Mouse (Mus musculus) forebrain, embryonic 10.5 days (tissue): ENCODE measurements at regions not wholly inside any gene's neighbourhood (a gene's known extent, or its start where the extent isn't known, plus 50 kb on each side); places are given as distances from the start of the nearest gene placed in this dataset.

Experiments
- DNase-seq: peaks from one replicate; pipeline ENCODE4 v3.0.0-alpha.2; 2017; ENCODE audit warnings: low spot score; ENCODE audit errors: extremely low spot score
- H3K27ac ChIP-seq: fragments of 300-500 bp; sonication (generic); 2 replicates; pipeline ENCODE4 v1.5.1; 2016; ENCODE audit warnings: mild to moderate bottlenecking
- H3K27me3 ChIP-seq: fragments of 300-500 bp; sonication (generic); 2 replicates; pipeline ENCODE4 v1.6.1; 2016; ENCODE audit warnings: mild to moderate bottlenecking; ENCODE audit not compliant: poor library complexity, severe bottlenecking
- H3K36me3 ChIP-seq: fragments of 300-500 bp; sonication (generic); replicated peaks from 2 replicates; pipeline ENCODE4 v1.6.1; 2016; ENCODE audit warnings: mild to moderate bottlenecking, moderate library complexity
- H3K4me1 ChIP-seq: fragments of 300-500 bp; sonication (generic); 2 replicates; pipeline ENCODE4 v1.6.1; 2016
- H3K4me3 ChIP-seq: fragments of 300-500 bp; sonication (generic); 2 replicates; pipeline ENCODE4 v1.5.1; 2016; ENCODE audit warnings: mild to moderate bottlenecking, moderate library complexity
- H3K9me3 ChIP-seq: fragments of 300-500 bp; sonication (generic); 2 replicates; pipeline ENCODE4 v1.6.1; 2016; ENCODE audit warnings: mild to moderate bottlenecking, moderate library complexity
- WGBS: fragments of 180-500 bp; shearing (Covaris S2); methylation state at CpG from one replicate; pipeline ENCODE4 v1.1.7; 2016; 5-methylcytosine and 5-hydroxymethylcytosine counted together

DNA sequence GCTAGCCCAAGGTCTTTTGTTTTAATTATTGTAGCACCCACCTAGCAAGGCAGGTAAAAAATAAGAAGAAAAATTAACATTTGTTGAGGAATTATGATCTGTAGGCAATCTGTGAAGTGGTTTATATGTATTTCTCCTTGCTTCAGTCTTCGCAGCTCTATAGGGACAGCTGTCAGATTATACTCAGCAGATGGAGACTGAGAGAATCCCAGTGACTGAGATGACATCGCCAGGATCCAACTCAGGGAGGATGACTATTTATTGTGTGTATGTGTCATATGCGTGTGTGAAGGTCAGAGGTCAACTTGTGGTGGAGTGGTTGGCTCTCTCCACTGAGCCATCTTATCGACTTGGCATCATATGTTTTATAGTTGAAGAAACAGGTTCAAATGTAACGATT is 362.0 kb upstream of the Chd6 start:
- Histone ChIP-seq H3K27me3 (no peaks in the 10 kb centered on the region), H3K4me3 (no peak overlapping the region), H3K9me3 (no peaks in the 10 kb centered on the region), H3K4me1 (no peaks in the 10 kb centered on the region), H3K27ac (no peak overlapping the region), H3K36me3 (no peaks in the 10 kb centered on the region)
- WGBS: 90% methylated on average over 5 of the region's 5 CpGs
- DNase-seq: no peak

DNA sequence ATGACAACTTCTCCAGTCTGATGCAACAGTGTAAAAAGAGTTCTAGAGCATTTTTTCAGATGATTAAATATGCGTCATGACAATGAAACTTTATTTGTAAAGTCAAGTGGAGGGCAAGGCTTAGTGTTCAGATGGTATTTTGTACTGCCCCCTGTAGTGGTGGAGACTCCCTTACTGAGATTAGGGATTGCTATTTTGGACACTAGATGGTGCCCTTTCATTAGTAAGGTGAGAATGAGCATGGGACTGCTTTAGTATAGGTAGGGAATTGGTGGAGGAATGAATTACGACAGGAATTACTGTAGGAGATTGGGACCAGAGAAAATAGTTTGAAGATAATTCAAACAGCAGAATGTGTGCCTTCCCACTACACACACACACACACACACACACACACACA is 361.1 kb upstream of the Chd6 start:
- no peaks in the 10 kb centered on the region for H3K36me3 ChIP-seq
- H3K4me1 ChIP-seq: no peaks in the 10 kb centered on the region
- H3K4me3 ChIP-seq: no peak overlapping the region
- H3K27ac ChIP-seq: no peak overlapping the region
- H3K9me3 ChIP-seq: no peaks in the 10 kb centered on the region
- H3K27me3 ChIP-seq: no peaks in the 10 kb centered on the region
- no peak for DNase-seq
- 41% methylated on average over 2 of the region's 2 CpGs for WGBS

DNA sequence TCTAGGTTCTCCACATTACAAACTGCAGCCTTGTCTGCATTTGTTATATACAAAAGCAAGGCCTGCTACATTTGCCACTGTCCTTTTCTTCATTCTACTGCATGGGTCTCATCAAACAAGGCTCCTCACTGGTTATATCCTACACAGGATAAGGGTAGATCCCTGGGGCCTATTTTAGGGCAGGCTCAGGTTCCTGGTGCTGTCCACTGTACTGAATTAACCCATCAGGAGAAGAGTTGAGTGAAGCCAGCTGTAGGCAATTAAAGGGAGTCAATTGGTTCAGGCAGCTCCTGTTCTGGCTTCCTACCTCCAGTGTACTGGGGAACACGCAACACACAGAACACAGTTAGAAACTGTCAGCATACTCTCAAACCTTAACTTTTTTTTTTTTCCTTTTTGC is 358.2 kb upstream of the Chd6 start:
- Histone ChIP-seq H3K4me3 (no peak overlapping the region), H3K27ac (no peak overlapping the region), H3K9me3 (no peaks in the 10 kb centered on the region), H3K36me3 (no peaks in the 10 kb centered on the region), H3K4me1 (no peaks in the 10 kb centered on the region), H3K27me3 (no peaks in the 10 kb centered on the region)
- 86% methylated on average over 1 of the region's 1 CpGs for WGBS
- DNase-seq: no peak

DNA sequence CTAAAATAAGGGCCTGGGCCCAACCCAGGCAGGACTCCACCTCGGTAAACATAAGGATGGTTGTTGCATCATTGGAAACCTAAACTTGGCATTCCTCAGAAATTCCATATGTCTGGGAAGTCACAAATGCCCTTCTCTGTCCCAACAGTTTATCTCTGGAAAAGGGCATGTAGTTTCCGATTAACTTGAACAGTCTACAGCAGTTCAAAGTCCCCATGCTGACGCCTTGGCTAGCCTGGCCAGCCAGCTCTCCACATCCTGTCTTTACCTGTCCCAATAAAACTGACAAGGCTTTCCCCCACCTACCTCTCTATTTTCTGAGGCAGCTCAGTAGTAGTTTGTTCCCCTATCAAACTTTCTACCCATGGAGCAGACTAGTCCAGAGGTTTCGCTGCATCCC is 351.7 kb upstream of the Chd6 start:
- Histone ChIP-seq H3K27me3 (no peaks in the 10 kb centered on the region), H3K4me1 (peaks cover 11% of the 10 kb centered on the region), H3K27ac (no peak overlapping the region), H3K9me3 (no peaks in the 10 kb centered on the region), H3K4me3 (no peak overlapping the region), H3K36me3 (no peaks in the 10 kb centered on the region)
- no peak for DNase-seq
- WGBS: 92% methylated on average over 4 of the region's 4 CpGs

DNA sequence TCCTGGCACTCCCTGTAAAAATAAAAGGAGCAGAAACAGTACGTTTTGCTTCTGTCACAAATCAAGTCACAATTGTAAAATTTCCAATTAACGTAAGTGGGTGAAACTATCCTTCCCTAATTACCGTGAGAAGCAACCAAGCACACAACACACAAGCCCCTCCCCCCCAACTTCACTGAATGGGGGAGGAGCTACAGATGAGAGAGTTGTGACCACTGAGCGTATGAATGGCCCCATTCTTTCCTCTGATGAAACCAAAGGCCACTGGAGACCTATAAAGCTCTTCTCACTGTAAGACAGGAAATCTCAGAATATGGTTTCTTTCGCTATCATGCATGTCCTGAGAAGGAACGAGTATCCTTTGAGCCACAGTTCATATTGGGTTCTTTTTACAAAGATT is 345.6 kb upstream of the Chd6 start:
- H3K36me3 ChIP-seq: no peaks in the 10 kb centered on the region
- DNase-seq: no peak
- no peaks in the 10 kb centered on the region for H3K27me3 ChIP-seq
- no peak overlapping the region for H3K27ac ChIP-seq
- H3K9me3 ChIP-seq: no peaks in the 10 kb centered on the region
- H3K4me1 ChIP-seq: peaks cover 20% of the 10 kb centered on the region
- H3K4me3 ChIP-seq: no peak overlapping the region
- WGBS: 72% methylated on average over 6 of the region's 6 CpGs

DNA sequence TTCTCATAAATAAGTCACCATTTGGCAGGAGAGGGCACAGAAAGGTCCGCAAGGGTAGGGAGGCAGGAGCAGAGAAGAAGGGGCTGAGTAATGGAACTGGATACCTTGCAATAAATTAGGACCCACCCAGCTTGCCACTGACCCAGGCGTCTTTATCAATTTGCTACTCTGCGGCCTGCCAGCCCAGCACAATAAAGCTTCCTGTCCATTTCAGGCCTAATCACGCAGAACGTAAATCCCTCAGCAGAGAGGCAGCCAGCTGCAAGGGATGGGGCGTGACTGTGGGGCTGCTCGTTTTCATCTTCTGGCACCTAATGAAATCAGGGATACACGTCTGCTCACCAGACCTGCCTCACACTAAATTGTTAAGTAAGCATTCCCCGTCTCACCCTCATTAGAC is 324.9 kb upstream of the Chd6 start:
- 28% methylated on average over 9 of the region's 9 CpGs for WGBS

DNA sequence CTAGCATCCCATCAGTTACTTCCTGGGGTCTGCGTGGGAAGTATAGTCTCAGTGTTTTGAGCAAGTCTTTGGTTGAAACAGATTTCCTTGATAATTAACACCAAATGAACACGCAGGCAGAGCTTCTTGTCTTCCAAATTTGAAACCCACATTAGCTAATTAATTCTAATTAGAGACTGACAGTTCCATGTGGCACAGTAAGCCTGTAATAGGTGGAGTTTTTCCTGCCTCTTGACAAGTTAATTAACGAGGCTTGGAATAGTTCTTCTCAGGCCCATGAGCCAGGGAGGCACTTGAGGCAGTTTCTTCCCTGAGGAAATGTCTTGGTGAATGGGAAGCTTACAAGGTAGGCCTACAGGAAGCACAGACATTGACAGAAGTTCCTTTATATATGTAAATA is 320.4 kb upstream of the Chd6 start:
- WGBS: 66% methylated on average over 3 of the region's 3 CpGs
- no peaks in the 10 kb centered on the region for H3K36me3 ChIP-seq
- peaks cover 10% of the 10 kb centered on the region for H3K4me1 ChIP-seq
- H3K27ac ChIP-seq: no peak overlapping the region
- H3K9me3 ChIP-seq: no peaks in the 10 kb centered on the region
- H3K27me3 ChIP-seq: 0 out of 2 replicates have a peak, but pooled peaks cover 3% of the 10 kb centered on the region
- no peak overlapping the region for H3K4me3 ChIP-seq
- DNase-seq: no peak

More for the DNA sequence above, 324.9 kb upstream of the Chd6 start:
- Histone ChIP-seq H3K4me1 (peaks cover 15% of the 10 kb centered on the region), H3K9me3 (no peaks in the 10 kb centered on the region), H3K36me3 (no peaks in the 10 kb centered on the region), H3K27ac (no peak overlapping the region), H3K27me3 (0 out of 2 replicates have a peak, but pooled peaks cover 3% of the 10 kb centered on the region), H3K4me3 (no peak overlapping the region)
- peak; percentile 23 for DNase-seq

DNA sequence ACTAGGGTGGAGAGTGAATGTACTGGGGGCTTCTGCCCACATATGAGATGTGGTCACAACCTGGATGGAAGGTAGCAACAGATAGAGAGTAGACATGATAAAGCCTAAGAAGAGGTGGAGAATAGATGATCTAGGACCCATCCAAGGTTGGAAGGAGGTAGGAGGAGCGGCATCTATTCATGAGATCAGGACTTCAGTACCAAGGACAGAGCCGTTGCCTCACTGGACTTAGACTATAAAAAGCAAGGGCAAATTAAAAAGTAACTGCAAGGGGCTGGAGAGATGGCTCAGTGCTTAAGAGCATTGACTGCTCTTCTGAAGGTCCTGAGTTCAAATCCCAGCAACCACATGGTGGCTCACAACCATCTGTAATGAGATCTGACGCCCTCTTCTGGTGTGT is 316.7 kb upstream of the Chd6 start:
- no peaks in the 10 kb centered on the region for H3K4me1 ChIP-seq
- H3K9me3 ChIP-seq: no peaks in the 10 kb centered on the region
- H3K4me3 ChIP-seq: no peak overlapping the region
- DNase-seq: no peak
- 50% methylated on average over 3 of the region's 3 CpGs for WGBS
- H3K36me3 ChIP-seq: no peaks in the 10 kb centered on the region
- no peaks in the 10 kb centered on the region for H3K27me3 ChIP-seq
- no peak overlapping the region for H3K27ac ChIP-seq

DNA sequence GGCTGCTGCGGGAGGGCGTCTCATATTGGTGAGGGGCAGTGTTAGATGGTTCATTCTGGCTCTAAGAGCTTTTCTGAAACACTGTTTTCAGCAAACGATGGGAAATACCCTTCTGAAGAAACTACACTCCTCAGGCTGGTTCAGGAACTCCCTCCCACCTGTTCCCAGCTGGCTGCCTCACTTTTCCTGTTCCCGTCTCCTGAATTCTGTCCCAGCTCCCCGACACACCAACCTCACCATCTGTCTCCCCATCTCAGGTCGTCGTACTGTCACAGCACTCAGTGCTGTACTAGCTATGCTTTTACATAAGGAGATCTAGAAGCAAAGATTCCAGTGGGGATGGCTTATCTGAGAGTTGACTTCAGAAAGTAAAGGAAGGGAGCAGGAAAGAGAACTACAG is 309.2 kb upstream of the Chd6 start:
- 84% methylated on average over 7 of the region's 7 CpGs for WGBS
- H3K36me3 ChIP-seq: no peaks in the 10 kb centered on the region
- H3K9me3 ChIP-seq: no peaks in the 10 kb centered on the region
- 0 out of 2 replicates have a peak, but pooled peaks cover 5% of the 10 kb centered on the region for H3K27me3 ChIP-seq
- no peak overlapping the region for H3K4me3 ChIP-seq
- DNase-seq: no peak
- H3K27ac ChIP-seq: no peak overlapping the region
- H3K4me1 ChIP-seq: peaks cover 21% of the 10 kb centered on the region

DNA sequence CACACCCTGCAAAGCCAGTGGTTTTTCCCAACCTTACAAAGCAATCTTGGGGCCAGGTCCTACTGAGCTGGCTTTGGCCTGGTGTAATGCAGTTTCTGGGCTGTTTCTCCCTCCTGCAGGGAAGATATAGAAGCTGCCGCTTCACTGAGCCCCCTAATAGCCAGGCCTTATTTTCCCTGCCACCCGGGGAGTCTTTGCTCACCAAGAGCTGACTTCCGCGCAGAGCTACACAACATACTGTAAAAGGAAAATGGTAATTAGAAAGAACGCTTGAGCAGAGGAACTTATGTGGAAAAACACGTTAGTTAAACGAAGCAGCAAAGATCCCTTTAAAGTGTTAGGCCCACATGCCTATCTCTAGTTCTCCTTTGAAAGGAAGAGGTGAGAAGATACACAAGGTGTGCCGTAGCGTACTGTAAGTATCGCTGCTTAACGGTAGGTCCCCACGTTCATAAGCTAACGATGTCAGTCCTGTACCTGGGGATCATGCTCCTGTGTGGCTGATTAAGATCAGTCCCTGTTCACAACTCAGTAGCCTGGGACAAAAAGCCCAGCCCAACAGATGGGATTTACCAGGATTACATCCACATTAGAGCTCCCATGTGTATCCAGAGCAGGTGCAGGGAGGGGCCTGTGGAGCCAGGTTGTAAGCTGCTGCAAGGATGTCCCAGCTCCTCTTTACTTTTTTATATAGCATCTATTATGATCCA is 307.5 kb upstream of the Chd6 start:
- Histone ChIP-seq H3K27me3 (0 out of 2 replicates have a peak, but pooled peaks cover 5% of the 10 kb centered on the region), H3K36me3 (no peaks in the 10 kb centered on the region), H3K4me3 (no peak overlapping the region), H3K4me1 (peaks cover 21% of the 10 kb centered on the region), H3K27ac (no peak overlapping the region), H3K9me3 (no peaks in the 10 kb centered on the region)
- DNase-seq: no peak
- 44% methylated on average over 13 of the region's 13 CpGs for WGBS

DNA sequence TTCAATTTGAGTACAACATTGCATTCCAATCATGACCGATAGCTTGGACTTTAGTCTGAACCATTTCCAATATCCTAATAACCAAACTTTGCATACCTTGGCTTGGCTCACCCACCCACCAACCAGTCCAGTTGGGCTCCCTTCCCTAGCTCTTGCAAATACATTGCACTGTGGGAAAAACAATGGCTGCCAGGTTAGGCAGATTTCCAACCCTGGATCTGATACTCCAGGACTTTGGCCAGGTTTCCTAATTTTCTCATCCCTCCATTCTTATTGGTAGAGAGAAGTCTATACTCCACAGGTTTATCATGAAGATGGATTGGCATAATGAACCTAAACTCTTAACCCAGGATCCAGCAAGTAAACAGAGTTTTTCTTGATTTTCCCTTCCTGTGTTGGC is 299.4 kb upstream of the Chd6 start:
- H3K4me3 ChIP-seq: no peak overlapping the region
- H3K4me1 ChIP-seq: no peaks in the 10 kb centered on the region
- H3K36me3 ChIP-seq: no peaks in the 10 kb centered on the region
- no peaks in the 10 kb centered on the region for H3K27me3 ChIP-seq
- WGBS: 98% methylated on average over 1 of the region's 1 CpGs
- DNase-seq: no peak
- H3K9me3 ChIP-seq: no peaks in the 10 kb centered on the region
- no peak overlapping the region for H3K27ac ChIP-seq

DNA sequence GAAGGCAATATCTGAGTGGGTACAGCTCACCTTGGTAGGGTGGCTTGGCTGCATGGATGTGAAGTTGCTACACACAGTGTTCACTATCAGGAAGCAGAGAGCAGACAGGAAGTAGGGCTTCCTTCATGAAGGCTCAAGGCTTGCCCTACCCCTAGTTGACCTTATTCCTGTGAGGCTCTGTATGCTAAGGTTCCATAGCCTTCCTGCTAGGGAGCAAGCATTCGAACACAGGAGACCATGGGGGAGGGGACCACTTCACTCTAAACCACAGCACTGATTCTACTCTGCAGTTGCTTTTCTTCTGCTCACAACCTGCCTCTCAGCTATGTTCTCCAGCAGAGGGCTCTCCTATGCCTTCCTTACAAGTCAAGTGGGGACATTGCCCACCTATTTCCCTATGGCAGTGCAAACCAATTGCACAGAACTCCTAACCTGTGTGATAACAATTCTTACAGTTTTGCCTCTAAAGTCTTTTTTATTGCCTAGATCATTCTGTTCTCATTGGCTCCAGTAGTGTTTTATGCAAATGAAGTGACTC is 297.0 kb upstream of the Chd6 start:
- DNase-seq: no peak
- Histone ChIP-seq H3K9me3 (no peaks in the 10 kb centered on the region), H3K4me1 (no peaks in the 10 kb centered on the region), H3K27me3 (no peaks in the 10 kb centered on the region), H3K36me3 (no peaks in the 10 kb centered on the region), H3K4me3 (no peak overlapping the region), H3K27ac (no peak overlapping the region)
- WGBS: 43% methylated on average over 1 of the region's 1 CpGs

DNA sequence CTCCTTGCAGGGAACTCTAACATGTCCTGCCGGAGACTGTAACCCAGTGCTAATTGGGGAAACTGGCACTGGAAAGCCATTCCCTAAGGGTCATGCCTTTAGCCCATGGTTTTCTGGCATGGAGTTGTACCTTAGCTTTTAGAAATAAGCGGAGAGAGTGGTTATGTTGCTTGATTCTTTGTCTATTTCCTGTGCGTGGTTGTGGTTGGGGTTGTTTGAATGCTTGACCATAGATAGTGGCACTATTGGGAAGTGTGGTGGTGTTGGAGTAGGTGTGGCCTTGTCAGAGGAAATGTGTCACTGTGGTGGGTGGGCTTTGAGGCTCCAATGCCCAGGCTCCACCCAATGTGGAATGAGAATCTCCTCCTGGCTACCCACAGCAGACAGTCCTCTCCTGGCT is 289.2 kb upstream of the Chd6 start:
- no peak for DNase-seq
- 96% methylated on average over 3 of the region's 3 CpGs for WGBS
- Histone ChIP-seq H3K4me3 (no peak overlapping the region), H3K27me3 (no peaks in the 10 kb centered on the region), H3K9me3 (no peaks in the 10 kb centered on the region), H3K4me1 (no peaks in the 10 kb centered on the region), H3K27ac (no peak overlapping the region), H3K36me3 (no peaks in the 10 kb centered on the region)
